Mouse (Mus musculus): Measurements from ENCODE around the gene Gns. TPM values are rescaled to one million over a fixed set of nuclear protein-coding genes. Genes with fewer than 3 reads are reported as not detected.

Gns gene
- polyA plus RNA-seq, 1 experiment from 2014 or later = 25.0 TPM

DNA sequence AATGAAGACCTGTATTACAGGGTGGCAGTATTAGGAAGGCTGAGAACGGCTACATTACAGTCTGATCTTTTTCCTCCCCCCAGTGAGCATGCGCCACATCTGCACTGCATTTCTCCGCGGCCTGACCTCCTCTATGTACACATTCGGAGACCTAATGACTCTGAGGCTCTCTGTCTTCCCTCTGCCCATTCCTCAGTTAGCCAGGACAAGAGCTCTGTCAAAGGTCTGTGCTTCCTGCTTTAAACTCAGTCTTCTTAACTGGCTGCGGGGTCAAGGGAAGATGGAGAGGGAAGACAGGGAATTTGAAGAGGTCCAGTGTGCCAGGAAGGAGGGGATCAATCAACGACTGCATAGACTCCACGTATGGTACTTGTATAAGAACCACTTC is 71.4 kb downstream of the Gns start:
- Histone ChIP-seq H3K9me3 (replicated peaks) (no peaks in the 10 kb centered on the region), H3K36me3 (ENCODE audit: poor library complexity, severe bottlenecking) (no peaks in the 10 kb centered on the region), H3K27me3 (0 out of 2 replicates have a peak, but pooled peaks cover 3% of the 10 kb centered on the region), H3K4me3 (no peak overlapping the region), H3K9ac (no peak overlapping the region), H3K4me1 (peaks cover 13% of the 10 kb centered on the region), H3K4me2 (no peak overlapping the region), H3K27ac (no peak overlapping the region)
- no peak for ATAC-seq
- 72% methylated on average over 8 of the region's 8 CpGs for WGBS

DNA sequence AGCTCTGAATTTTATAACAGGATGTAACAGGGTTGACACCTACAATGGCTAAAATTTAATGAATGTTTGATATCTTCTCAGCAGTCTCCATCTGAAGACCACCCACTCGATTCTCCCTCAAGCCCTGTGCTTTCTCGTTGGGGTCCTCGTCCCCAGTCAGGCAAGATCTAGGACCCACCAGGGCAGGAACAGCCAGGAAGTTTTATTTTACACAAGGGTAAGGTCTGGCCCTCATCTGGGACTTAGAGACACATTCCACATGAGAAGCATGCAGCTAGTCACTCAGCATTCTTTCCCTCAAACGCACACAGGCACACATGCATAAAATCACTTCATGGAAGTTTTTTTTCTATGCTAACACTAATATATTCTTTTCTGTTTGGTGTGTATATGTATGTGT is 71.8 kb downstream of the Gns start:
- Histone ChIP-seq H3K27ac (no peak overlapping the region), H3K4me3 (no peak overlapping the region), H3K36me3 (ENCODE audit: poor library complexity, severe bottlenecking) (no peaks in the 10 kb centered on the region), H3K9me3 (replicated peaks) (no peaks in the 10 kb centered on the region), H3K4me2 (no peak overlapping the region), H3K9ac (no peak overlapping the region), H3K27me3 (0 out of 2 replicates have a peak, but pooled peaks cover 3% of the 10 kb centered on the region), H3K4me1 (peaks cover 13% of the 10 kb centered on the region)
- ATAC-seq = no peak
- 81% methylated on average over 4 of the region's 4 CpGs for WGBS

DNA sequence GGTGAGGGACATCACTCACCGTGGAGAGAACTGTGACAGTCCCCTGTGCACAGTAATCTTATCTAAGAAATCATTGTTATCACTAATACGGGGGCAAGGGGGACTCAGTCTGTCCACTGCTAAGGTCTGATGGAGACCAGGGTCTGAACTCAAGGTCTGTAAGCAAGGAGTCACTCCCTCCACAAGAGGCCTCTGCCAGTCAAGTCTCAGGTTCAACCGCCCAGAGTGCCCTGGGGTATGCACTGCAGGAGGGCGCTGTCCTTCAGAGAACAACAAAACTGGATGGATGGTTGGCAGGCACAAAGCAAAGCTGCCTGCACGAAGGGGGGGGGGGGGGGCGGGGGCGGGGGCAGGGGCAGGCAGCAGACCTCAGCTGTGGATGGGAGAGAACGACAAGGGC is 73.2 kb downstream of the Gns start:
- WGBS = 68% methylated on average over 7 of the region's 8 CpGs
- H3K9ac ChIP-seq = no peak overlapping the region
- no peak overlapping the region for H3K27ac ChIP-seq
- no peaks in the 10 kb centered on the region for H3K9me3 ChIP-seq (replicated peaks)
- peaks cover 2% of the 10 kb centered on the region for H3K4me1 ChIP-seq
- no peak for ATAC-seq
- no peak overlapping the region for H3K4me3 ChIP-seq
- H3K27me3 ChIP-seq = 0 out of 2 replicates have a peak, but pooled peaks cover 3% of the 10 kb centered on the region
- H3K36me3 ChIP-seq (ENCODE audit: poor library complexity, severe bottlenecking) = no peaks in the 10 kb centered on the region
- H3K4me2 ChIP-seq = no peak overlapping the region

GRCm38 (mm10) chr10:121439310-121439731 is 74.4 kb downstream of the Gns start:
- no peak overlapping the region for H3K4me3 ChIP-seq
- H3K27ac ChIP-seq = no peak overlapping the region
- no peaks in the 10 kb centered on the region for H3K27me3 ChIP-seq
- no peak overlapping the region for H3K9ac ChIP-seq
- H3K4me1 ChIP-seq = no peaks in the 10 kb centered on the region
- WGBS = 90% methylated on average over 12 of the region's 12 CpGs
- no peak overlapping the region for H3K4me2 ChIP-seq
- no peaks in the 10 kb centered on the region for H3K9me3 ChIP-seq (replicated peaks)
- no peaks in the 10 kb centered on the region for H3K36me3 ChIP-seq (ENCODE audit: poor library complexity, severe bottlenecking)
- ATAC-seq = no peak

- H3K9me3 ChIP-seq (replicated peaks) = no peaks in the 10 kb centered on the region
- no peak overlapping the region for H3K4me3 ChIP-seq
- H3K4me1 ChIP-seq = peaks cover 8% of the 10 kb centered on the region; the same call in 1 of the 2 replicates
- no peak for ATAC-seq
- H3K27ac ChIP-seq = no peak overlapping the region
- H3K9ac ChIP-seq = no peak overlapping the region
- WGBS = 92% methylated on average over 9 of the region's 9 CpGs
- H3K4me2 ChIP-seq = no peak overlapping the region
- no peaks in the 10 kb centered on the region for H3K27me3 ChIP-seq
- no peaks in the 10 kb centered on the region for H3K36me3 ChIP-seq (ENCODE audit: poor library complexity, severe bottlenecking)
These were observed 78.9 kb downstream of the Gns start for GRCm38 (mm10) chr10:121443791-121444190.

DNA sequence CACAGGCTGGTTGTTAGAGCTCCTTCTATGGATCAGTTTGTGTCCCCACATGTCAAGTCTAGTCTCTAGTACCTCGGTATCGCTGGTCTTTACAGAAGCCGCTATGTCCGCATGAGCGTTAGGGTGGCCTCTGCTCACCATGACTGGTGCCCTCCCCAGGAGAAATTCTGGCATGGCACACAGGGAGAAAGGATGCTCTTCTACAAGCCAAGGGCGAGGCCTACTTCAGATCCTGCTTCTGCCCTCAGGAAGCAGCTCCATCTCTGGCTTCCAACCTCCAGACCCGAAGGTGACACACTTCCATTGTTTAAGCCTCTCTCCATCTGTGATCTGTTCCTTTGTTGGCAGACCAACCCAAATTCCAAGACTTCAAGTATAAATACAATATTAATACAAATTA is 79.3 kb downstream of the Gns start:
- WGBS = 89% methylated on average over 7 of the region's 7 CpGs
- ATAC-seq = no peak
- Histone ChIP-seq H3K9ac (no peak overlapping the region), H3K4me1 (peaks cover 8% of the 10 kb centered on the region; the same call in 1 of the 2 replicates), H3K9me3 (replicated peaks) (no peaks in the 10 kb centered on the region), H3K4me3 (no peak overlapping the region), H3K27me3 (no peaks in the 10 kb centered on the region), H3K27ac (no peak overlapping the region), H3K4me2 (no peak overlapping the region), H3K36me3 (ENCODE audit: poor library complexity, severe bottlenecking) (no peaks in the 10 kb centered on the region)

DNA sequence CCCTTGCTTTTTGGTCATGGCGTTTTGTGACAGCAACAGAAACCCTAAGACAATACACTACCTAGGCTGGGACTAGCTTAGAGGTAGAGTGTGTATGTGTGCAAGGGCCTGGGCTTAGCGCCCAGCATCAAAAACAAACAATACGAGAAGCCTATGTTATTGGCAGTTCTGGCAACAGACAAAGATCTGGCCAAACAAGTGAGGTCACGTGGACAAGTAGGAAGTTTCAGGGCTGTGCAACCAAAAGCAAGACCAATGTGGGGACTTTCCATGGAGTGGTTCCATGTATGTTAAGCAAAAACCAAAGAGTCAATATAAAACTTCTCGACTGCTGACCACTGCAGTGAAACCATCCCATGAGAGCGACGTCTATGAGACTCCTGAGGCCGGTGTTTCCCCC is 80.9 kb downstream of the Gns start:
- H3K9me3 ChIP-seq (replicated peaks) = no peaks in the 10 kb centered on the region
- H3K36me3 ChIP-seq (ENCODE audit: poor library complexity, severe bottlenecking) = no peaks in the 10 kb centered on the region
- no peak for ATAC-seq
- H3K27ac ChIP-seq = no peak overlapping the region
- H3K4me3 ChIP-seq = no peak overlapping the region
- H3K4me2 ChIP-seq = no peak overlapping the region
- no peak overlapping the region for H3K9ac ChIP-seq
- H3K4me1 ChIP-seq = peaks cover 8% of the 10 kb centered on the region; the same call in 1 of the 2 replicates
- H3K27me3 ChIP-seq = no peaks in the 10 kb centered on the region
- WGBS = 90% methylated on average over 8 of the region's 8 CpGs

Other genes starting within 250 kb of the Gns start
- 5.0 and 6.2 TPM in 2 replicates for gene Tbc1d30, start 13.8 kb upstream of the Gns start, polyA plus RNA-seq (2015; fragmentation: Nextera tagmentation; extraction: Ambion mirVana)
- 3.5 and 3.7 TPM in 2 replicates for gene Rassf3, start 111.3 kb downstream of the Gns start, polyA plus RNA-seq (2015; fragmentation: Nextera tagmentation; extraction: Ambion mirVana)
- 31.7 and 37.1 TPM in 2 replicates for gene Tbk1, start 221.7 kb downstream of the Gns start, polyA plus RNA-seq (2015; fragmentation: Nextera tagmentation; extraction: Ambion mirVana)

Measured in forebrain, embryonic 13.5 days (tissue).